Mouse (Mus musculus): ENCODE data around the gene Pon3. TPM values are rescaled to one million over a fixed set of nuclear protein-coding genes. Genes with fewer than 3 reads are reported as not detected.

The Pon3 gene
- polyA plus RNA-seq, 1 experiment = 1.8 TPM

- Histone ChIP-seq H3K27ac (ENCODE audit: insufficient read depth, low read length) (no peak overlapping the region), H3K9me3 (replicated peaks; ENCODE audit: control insufficient read depth, insufficient read depth, low read length, poor library complexity, severe bottlenecking) (no peaks in the 10 kb centered on the region), H3K4me3 (ENCODE audit: low read depth, low read length) (no peak overlapping the region), H3K36me3 (ENCODE audit: control insufficient read depth, insufficient read depth, low read length, poor library complexity, severe bottlenecking) (no peaks in the 10 kb centered on the region), H3K4me1 (ENCODE audit: control insufficient read depth, insufficient read depth, low read length) (no peaks in the 10 kb centered on the region), H3K9ac (ENCODE audit: low read depth, poor library complexity, severe bottlenecking) (no peak overlapping the region), H3K27me3 (ENCODE audit: control insufficient read depth, insufficient read depth, low read length, poor library complexity, severe bottlenecking) (no peaks in the 10 kb centered on the region)
- TF ChIP-seq POLR2A (IDR thresholded peaks at IDR 0.05; ENCODE audit: insufficient read depth, low read length) = no peak
- TF ChIP-seq CTCF (IDR thresholded peaks at IDR 0.05; ENCODE audit: low read depth, low read length) = no peak
- TF ChIP-seq EP300 (IDR thresholded peaks at IDR 0.05; ENCODE audit: insufficient read depth, low read depth, low read length) = no peak
Measured at GRCm38 (mm10) chr6:5245926-5246325, 10.2 kb downstream of the Pon3 start.

DNA sequence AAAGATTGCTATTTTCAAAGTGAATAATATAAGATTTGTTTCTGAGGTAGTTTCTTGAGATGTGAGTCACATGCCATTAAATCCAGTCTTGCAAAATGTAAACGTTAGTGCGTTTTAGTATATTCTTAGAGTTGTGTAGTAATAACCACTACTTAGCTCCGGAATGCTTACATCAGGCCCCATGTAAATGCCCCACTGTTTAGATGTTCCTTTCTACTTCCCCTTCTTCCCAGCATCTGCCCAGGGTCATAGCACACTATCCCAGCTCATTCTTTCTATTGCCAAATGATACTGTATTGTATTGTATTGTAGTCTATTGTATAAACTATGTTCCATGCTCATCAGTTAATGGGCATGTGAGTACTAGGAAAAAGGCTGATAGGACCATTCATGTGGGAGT, 17.3 kb downstream of the Pon3 start:
- TF ChIP-seq CTCF (IDR thresholded peaks at IDR 0.05; ENCODE audit: low read depth, low read length) (no peak), POLR2A (IDR thresholded peaks at IDR 0.05; ENCODE audit: insufficient read depth, low read length) (no peak), EP300 (IDR thresholded peaks at IDR 0.05; ENCODE audit: insufficient read depth, low read depth, low read length) (no peak)
- Histone ChIP-seq H3K36me3 (ENCODE audit: control insufficient read depth, insufficient read depth, low read length, poor library complexity, severe bottlenecking) (no peaks in the 10 kb centered on the region), H3K9ac (ENCODE audit: low read depth, poor library complexity, severe bottlenecking) (no peak overlapping the region)

DNA sequence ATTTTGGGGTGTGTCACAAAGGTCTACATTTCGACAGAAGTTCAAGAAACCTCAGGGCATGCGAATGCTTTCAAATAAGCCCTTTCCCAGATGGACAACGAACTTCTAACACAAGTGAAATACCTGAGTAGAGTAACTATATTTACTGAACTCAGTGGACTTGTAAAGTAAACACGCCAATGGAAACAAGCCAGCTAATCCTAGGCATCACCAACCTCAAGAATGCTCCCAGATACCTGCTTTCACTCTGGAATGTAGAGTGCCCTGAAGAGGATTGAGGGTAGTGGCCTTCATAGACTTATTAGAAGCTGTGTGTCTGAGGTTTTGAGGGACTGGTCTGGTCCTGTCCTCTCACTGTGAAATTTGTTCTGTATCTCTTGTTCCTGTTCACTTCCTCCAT, 18.6 kb downstream of the Pon3 start:
- Histone ChIP-seq H3K36me3 (ENCODE audit: control insufficient read depth, insufficient read depth, low read length, poor library complexity, severe bottlenecking) (no peaks in the 10 kb centered on the region), H3K9me3 (replicated peaks; ENCODE audit: control insufficient read depth, insufficient read depth, low read length, poor library complexity, severe bottlenecking) (no peaks in the 10 kb centered on the region), H3K27ac (ENCODE audit: insufficient read depth, low read length) (no peak overlapping the region), H3K4me1 (ENCODE audit: control insufficient read depth, insufficient read depth, low read length) (no peaks in the 10 kb centered on the region), H3K27me3 (ENCODE audit: control insufficient read depth, insufficient read depth, low read length, poor library complexity, severe bottlenecking) (no peaks in the 10 kb centered on the region), H3K9ac (ENCODE audit: low read depth, poor library complexity, severe bottlenecking) (no peak overlapping the region), H3K4me3 (ENCODE audit: low read depth, low read length) (no peak overlapping the region)
- no peak for TF ChIP-seq CTCF (IDR thresholded peaks at IDR 0.05; ENCODE audit: low read depth, low read length)
- TF ChIP-seq POLR2A (IDR thresholded peaks at IDR 0.05; ENCODE audit: insufficient read depth, low read length) = no peak
- no peak for TF ChIP-seq EP300 (IDR thresholded peaks at IDR 0.05; ENCODE audit: insufficient read depth, low read depth, low read length)

More for the DNA sequence above, 17.3 kb downstream of the Pon3 start:
- H3K9me3 ChIP-seq (replicated peaks; ENCODE audit: control insufficient read depth, insufficient read depth, low read length, poor library complexity, severe bottlenecking) = no peaks in the 10 kb centered on the region
- H3K27ac ChIP-seq (ENCODE audit: insufficient read depth, low read length) = no peak overlapping the region
- no peaks in the 10 kb centered on the region for H3K27me3 ChIP-seq (ENCODE audit: control insufficient read depth, insufficient read depth, low read length, poor library complexity, severe bottlenecking)
- H3K4me3 ChIP-seq (ENCODE audit: low read depth, low read length) = no peak overlapping the region
- H3K4me1 ChIP-seq (ENCODE audit: control insufficient read depth, insufficient read depth, low read length) = no peaks in the 10 kb centered on the region

DNA sequence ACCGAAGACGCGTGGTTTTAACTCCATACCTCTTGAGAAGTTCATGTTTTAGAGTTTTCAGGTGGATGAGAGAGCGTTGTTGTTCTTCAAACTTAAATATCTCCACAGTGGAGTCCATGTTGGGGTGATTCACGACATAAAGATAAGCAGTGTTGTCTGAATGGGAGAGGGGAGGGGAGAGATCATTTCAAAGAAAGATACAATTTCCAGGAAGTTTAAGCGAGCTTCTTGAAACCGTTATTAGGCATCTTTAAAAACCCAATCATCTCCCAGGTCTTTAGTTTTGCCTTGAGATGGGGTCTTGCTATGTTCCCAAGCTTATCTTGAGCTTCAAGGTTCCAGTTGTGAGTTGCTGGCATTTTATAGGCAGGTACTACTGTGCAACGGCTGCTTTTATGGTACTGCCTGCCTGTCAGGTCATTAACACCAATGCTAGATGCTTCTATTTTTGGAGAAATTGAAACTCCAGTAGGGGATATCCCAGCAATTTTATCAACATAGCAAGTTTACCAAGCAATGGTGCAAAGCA, 19.2 kb downstream of the Pon3 start:
- Histone ChIP-seq H3K27ac (ENCODE audit: insufficient read depth, low read length) (no peak overlapping the region), H3K27me3 (ENCODE audit: control insufficient read depth, insufficient read depth, low read length, poor library complexity, severe bottlenecking) (no peaks in the 10 kb centered on the region), H3K36me3 (ENCODE audit: control insufficient read depth, insufficient read depth, low read length, poor library complexity, severe bottlenecking) (no peaks in the 10 kb centered on the region), H3K9ac (ENCODE audit: low read depth, poor library complexity, severe bottlenecking) (no peak overlapping the region), H3K4me3 (ENCODE audit: low read depth, low read length) (no peak overlapping the region), H3K9me3 (replicated peaks; ENCODE audit: control insufficient read depth, insufficient read depth, low read length, poor library complexity, severe bottlenecking) (no peaks in the 10 kb centered on the region), H3K4me1 (ENCODE audit: control insufficient read depth, insufficient read depth, low read length) (no peaks in the 10 kb centered on the region)
- TF ChIP-seq POLR2A (IDR thresholded peaks at IDR 0.05; ENCODE audit: insufficient read depth, low read length) (no peak), CTCF (IDR thresholded peaks at IDR 0.05; ENCODE audit: low read depth, low read length) (no peak), EP300 (IDR thresholded peaks at IDR 0.05; ENCODE audit: insufficient read depth, low read depth, low read length) (no peak)

DNA sequence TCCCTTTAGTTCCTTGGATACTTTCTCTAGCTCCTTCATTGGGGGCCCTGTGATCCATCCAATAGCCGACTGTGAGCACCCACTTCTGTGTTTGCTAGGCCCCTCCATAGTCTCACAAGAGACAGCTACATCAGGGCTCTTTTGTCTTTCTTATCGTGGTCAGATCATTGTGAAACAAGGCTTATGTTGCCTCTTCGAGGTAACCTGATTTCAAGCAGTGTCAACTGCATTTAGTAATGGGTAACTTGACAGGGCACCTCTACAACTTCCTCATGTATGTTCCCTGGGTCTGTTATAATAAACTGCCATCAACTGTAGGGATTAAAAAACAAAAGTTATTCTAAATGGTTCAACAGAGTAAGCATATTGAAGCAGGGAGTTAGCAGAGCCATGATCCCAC, 21.5 kb downstream of the Pon3 start:
- Histone ChIP-seq H3K4me3 (ENCODE audit: low read depth, low read length) (no peak overlapping the region), H3K27ac (ENCODE audit: insufficient read depth, low read length) (no peak overlapping the region), H3K36me3 (ENCODE audit: control insufficient read depth, insufficient read depth, low read length, poor library complexity, severe bottlenecking) (no peaks in the 10 kb centered on the region), H3K9me3 (replicated peaks; ENCODE audit: control insufficient read depth, insufficient read depth, low read length, poor library complexity, severe bottlenecking) (no peaks in the 10 kb centered on the region), H3K9ac (ENCODE audit: low read depth, poor library complexity, severe bottlenecking) (no peak overlapping the region), H3K27me3 (ENCODE audit: control insufficient read depth, insufficient read depth, low read length, poor library complexity, severe bottlenecking) (no peaks in the 10 kb centered on the region), H3K4me1 (ENCODE audit: control insufficient read depth, insufficient read depth, low read length) (no peaks in the 10 kb centered on the region)
- TF ChIP-seq EP300 (IDR thresholded peaks at IDR 0.05; ENCODE audit: insufficient read depth, low read depth, low read length) (no peak), POLR2A (IDR thresholded peaks at IDR 0.05; ENCODE audit: insufficient read depth, low read length) (no peak), CTCF (IDR thresholded peaks at IDR 0.05; ENCODE audit: low read depth, low read length) (no peak)

- Histone ChIP-seq H3K4me1 (ENCODE audit: control insufficient read depth, insufficient read depth, low read length) (no peaks in the 10 kb centered on the region), H3K27ac (ENCODE audit: insufficient read depth, low read length) (no peak overlapping the region), H3K4me3 (ENCODE audit: low read depth, low read length) (no peak overlapping the region), H3K9ac (ENCODE audit: low read depth, poor library complexity, severe bottlenecking) (no peak overlapping the region), H3K36me3 (ENCODE audit: control insufficient read depth, insufficient read depth, low read length, poor library complexity, severe bottlenecking) (no peaks in the 10 kb centered on the region), H3K27me3 (ENCODE audit: control insufficient read depth, insufficient read depth, low read length, poor library complexity, severe bottlenecking) (no peaks in the 10 kb centered on the region), H3K9me3 (replicated peaks; ENCODE audit: control insufficient read depth, insufficient read depth, low read length, poor library complexity, severe bottlenecking) (no peaks in the 10 kb centered on the region)
- TF ChIP-seq POLR2A (IDR thresholded peaks at IDR 0.05; ENCODE audit: insufficient read depth, low read length) (no peak), CTCF (IDR thresholded peaks at IDR 0.05; ENCODE audit: low read depth, low read length) (no peak), EP300 (IDR thresholded peaks at IDR 0.05; ENCODE audit: insufficient read depth, low read depth, low read length) (no peak)
Measured at GRCm38 (mm10) chr6:5233812-5234211, 22.3 kb downstream of the Pon3 start.
